Mouse (Mus musculus): ENCODE results near the gene Cacng6.
A peak's percentile ranks its signal among the peaks of the same experiment; 100 is the strongest.
"Not testable (repeated sequence)": the region's sequence is repeated elsewhere in the genome, so short reads cannot be mapped to it uniquely, and the experiment has no call there.

Gene Cacng6

DNA sequence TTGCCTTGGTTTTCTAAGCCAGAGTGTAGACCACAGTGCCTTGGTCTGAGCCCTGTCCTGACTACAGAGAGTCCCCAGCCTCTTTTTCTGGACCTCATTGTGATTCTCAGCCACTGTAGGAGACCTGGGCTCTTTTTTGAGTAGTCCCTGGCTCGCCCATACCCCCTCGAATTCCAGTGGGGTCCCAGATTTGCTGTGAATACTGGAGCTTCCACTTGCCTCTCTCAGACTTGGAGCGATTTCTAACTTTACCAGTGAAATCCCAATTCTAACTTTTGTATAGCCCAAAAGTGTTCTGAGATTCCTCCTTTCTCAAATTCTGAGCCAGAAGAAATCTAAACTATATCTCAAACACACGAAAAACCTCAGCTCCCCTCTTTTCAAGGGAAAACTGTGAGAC, at the start of gene Cacng6:
Cacng6 (plus strand) TSS at position 301 of the 400 bp plus-strand sequence.
- DNase-seq (ENCODE audit: low spot score) = no peak

DNA sequence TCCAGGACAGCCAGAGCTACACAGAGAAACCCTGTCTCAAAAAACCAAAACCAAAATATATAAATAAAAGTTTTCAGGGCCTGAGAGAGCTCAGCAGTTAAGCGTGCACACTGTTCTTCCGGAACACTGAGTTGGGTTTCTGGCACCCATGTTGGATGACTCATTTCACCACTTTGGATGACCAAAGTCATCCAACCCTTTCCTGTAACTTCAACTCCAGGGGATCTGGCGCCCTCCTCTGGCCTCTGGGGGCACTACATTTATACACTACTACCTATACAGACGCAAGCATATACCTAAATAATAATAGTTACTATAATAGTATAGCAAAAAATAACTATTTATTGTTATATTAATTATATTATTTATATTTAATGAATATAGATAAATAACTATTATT, 47.2 kb upstream of the Cacng6 start:
- DNase-seq (ENCODE audit: low spot score) = peak; percentile 16

GRCm38 (mm10) chr7:3382123-3382522, 41.9 kb upstream of the Cacng6 start:
- DNase-seq (ENCODE audit: low spot score) = no peak

GRCm38 (mm10) chr7:3384807-3385319, 39.1 kb upstream of the Cacng6 start:
- no peak for DNase-seq (ENCODE audit: low spot score)

DNA sequence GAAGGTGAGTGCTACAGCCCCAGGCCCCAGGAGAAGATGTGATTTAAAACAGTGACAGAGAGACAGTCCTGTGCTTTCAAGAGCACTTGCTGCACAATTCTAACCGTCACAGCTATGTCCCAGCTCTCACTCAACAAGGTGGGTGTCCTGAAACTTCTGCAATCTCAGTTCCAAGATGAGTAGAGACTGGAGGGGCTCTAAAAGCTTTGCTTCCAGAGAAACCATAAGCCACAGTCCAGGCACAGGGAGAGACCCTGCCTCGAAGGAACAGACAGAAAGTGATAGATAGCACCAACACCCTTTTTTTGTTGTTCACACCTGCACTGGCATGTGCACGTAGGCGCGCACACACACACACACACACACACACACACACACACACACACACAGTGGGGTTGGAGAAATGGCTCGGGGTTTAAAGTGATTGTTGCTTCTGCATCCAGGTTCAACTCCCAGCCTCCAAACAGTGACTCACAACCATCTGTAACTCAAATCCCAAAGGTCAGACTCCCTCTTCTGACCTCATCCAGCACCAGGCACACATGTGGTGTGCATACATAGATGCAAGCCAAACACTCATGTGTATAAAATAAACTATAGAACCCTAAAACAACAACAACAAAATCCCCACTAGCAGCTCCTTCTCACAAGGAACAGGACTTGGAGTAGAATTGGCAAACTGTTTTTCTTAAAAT, 37.8 kb upstream of the Cacng6 start:
- DNase-seq (ENCODE audit: low spot score) = no peak

GRCm38 (mm10) chr7:3387761-3388160, 36.2 kb upstream of the Cacng6 start:
- DNase-seq (ENCODE audit: low spot score) = no peak

DNA sequence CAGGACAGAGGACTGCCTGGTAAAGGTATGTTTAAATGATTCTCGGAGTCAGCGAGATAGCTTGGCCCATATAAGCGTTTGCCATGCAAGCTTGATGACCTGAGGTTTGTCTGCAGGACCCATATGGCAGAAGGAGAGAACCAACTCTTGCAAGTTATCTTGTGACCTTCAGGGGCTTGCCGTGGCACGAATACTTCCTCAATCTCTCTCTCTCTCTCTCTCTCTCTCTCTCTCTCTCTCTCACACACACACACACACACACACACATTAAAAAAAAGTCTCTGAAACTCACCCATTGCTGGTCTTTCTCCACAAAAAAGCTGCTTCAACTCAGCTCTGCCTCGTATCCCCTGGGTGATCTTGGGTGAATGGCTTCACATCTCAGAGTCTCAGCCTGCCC, 35.1 kb upstream of the Cacng6 start:
- DNase-seq (ENCODE audit: low spot score) = no peak

- DNase-seq (ENCODE audit: low spot score) = peak; percentile 60
These were observed 34.3 kb upstream of the Cacng6 start for GRCm38 (mm10) chr7:3389444-3390412.

- DNase-seq (ENCODE audit: low spot score) = no peak
These were observed 33.4 kb upstream of the Cacng6 start, which contains the start of gene Cacng8 for GRCm38 (mm10) chr7:3390413-3391080. Gene Cacng8 (plus strand): TSS chr7:3390683.

- no peak for DNase-seq (ENCODE audit: low spot score)
These were observed 32.9 kb upstream of the Cacng6 start for GRCm38 (mm10) chr7:3391081-3391451.

GRCm38 (mm10) chr7:3391809-3392208, 32.2 kb upstream of the Cacng6 start:
- DNase-seq (ENCODE audit: low spot score) = peak; percentile 19

DNA sequence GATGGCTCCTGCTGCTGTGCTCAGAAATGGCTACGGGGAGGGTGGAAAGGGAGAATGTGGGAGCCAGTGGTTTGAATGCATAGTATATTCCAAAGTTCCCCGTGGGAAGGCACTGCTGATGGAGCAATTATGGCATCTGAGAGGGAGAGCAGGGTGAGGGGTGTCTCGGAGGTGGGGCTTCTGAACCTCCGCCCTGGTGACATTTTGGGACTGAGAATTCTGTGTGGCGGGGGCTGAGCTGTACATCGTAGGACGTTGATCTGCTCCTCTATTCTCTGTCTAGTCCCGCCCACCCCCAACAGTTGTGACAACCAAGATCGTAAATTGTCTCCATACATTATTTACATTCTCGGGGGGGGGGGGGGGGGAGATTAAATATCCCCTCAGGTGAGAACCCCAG, 26.6 kb upstream of the Cacng6 start:
- DNase-seq (ENCODE audit: low spot score) = no peak

DNA sequence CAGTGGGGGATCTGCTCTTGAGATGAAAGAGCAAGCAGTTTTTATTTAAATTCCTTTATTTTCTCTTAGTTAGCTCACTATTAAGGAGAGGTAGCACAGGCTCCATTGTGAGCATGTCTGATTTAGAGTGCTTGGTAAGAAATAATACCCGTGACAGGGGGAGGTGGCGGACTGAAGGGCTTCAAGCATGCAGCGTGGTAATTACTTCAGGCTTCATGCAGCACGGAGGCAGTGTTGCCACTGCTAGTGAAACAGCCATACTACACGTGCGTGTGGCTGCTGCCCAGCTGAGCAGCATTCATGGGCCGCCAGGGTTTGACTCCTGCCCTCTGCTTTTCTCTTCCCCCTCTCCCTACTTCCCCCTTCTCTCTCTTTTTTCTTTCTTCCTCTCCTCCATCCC, 26.2 kb upstream of the Cacng6 start:
- DNase-seq (ENCODE audit: low spot score) = no peak

- not testable (repeated sequence) for DNase-seq (ENCODE audit: low spot score)
These were observed 25.6 kb upstream of the Cacng6 start for GRCm38 (mm10) chr7:3398363-3398762.

GRCm38 (mm10) chr7:3399937-3400336, 24.1 kb upstream of the Cacng6 start:
- DNase-seq (ENCODE audit: low spot score) = no peak

GRCm38 (mm10) chr7:3409729-3410520, 14.1 kb upstream of the Cacng6 start:
- DNase-seq (ENCODE audit: low spot score) = no peak

GRCm38 (mm10) chr7:3411160-3411941, 12.6 kb upstream of the Cacng6 start:
- DNase-seq (ENCODE audit: low spot score) = peak; percentile 86

DNA sequence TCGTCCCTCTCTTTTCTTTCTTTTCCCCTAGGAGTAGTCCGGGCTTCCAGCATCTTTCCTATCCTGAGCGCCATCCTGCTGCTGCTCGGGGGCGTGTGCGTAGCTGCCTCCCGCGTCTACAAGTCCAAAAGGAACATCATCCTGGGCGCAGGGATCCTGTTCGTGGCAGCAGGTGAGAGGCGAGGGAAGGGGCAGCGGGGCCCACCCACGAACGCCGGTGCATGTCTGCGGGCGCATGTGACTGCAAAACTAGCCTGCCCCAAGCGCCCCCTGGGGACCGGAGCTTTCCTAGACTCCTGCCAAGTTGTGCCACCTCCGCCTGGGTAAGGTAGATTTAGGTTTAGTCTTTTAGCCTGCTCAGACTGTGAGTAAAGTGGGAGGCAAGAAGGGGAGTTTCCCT, 12.0 kb upstream of the Cacng6 start:
- DNase-seq (ENCODE audit: low spot score) = peak; percentile 72

DNA sequence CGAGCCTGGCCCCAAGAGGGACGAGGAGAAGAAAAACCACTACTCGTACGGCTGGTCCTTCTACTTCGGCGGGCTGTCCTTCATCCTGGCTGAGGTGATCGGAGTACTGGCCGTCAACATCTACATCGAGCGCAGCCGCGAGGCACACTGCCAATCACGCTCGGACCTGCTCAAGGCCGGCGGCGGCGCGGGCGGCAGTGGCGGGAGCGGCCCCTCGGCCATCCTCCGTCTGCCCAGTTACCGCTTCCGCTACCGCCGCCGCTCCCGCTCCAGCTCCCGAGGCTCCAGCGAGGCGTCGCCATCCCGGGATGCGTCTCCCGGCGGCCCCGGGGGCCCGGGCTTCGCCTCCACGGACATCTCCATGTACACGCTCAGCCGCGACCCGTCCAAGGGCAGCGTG, 9.1 kb upstream of the Cacng6 start:
- DNase-seq (ENCODE audit: low spot score) = no peak

DNA sequence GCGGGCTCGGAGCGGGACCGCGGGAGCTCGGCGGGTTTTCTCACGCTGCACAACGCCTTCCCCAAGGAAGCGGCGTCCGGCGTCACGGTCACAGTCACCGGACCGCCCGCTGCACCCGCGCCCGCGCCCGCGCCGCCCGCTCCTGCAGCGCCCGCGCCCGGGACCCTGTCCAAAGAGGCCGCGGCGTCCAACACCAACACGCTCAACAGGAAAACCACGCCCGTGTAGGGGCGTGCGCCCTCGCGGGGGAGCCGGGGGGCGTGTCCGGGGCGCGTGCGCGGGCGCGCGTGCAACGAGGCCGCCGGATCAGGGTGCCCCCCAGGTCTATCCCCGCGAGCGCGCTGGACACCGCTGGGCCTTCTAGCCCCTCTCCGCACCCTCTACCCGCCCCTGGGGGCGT, 8.6 kb upstream of the Cacng6 start:
- no peak for DNase-seq (ENCODE audit: low spot score)

- no peak for DNase-seq (ENCODE audit: low spot score)
These were observed 4.1 kb upstream of the Cacng6 start for GRCm38 (mm10) chr7:3419941-3420340.

All from MN1 (cell line).